10 mouse cellular contexts compared by ENCODE assay signal in the genomic region with DNA sequence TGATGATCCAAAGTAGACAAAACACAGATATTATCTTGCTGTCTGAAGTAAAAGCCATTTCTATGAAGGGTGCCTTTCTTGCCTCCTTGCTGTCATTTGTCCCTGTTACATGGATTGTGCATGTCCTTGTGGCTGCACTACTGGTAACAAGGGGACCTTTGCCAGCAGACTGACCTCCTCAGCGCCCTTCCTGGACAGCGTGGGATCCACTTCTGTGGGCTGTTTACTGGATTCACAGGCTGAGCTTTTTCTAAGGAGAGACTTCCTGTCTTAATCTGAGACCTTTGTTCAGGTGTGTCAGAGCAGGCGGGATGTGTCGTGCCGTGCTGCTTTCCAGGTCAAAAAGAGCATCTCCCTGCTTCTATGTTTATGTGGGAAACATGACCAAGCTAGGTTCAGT.
DNase-seq lines count a peak whose midpoint lies in the region; ATAC-seq and TF ChIP-seq lines count a peak whose summit lies in the region.
"Had no signal": no experiment of that assay in that cellular context is flagged by ENCODE, and none has a peak within 500 bp of the region (broad histone marks: within the 10 kb centered on the region; RNA-seq: fewer than 3 reads in every experiment).

No protein-coding gene starts in this region.

- no peak overlapping the region for H3K4me3 ChIP-seq in liver, adult 2 months (ENCODE audit: insufficient read depth, low read depth, low read length)
- H3K4me3 ChIP-seq in liver, embryonic 12.5 days = no peak overlapping the region
- H3K4me3 ChIP-seq in embryonic facial prominence, embryonic 10.5 days = no peak overlapping the region
- no peak overlapping the region for H3K4me3 ChIP-seq in lung, embryonic 16.5 days (ENCODE audit: low read length)

- no peak for TF ChIP-seq POLR2A in liver, adult 2 months (IDR thresholded peaks at IDR 0.05; ENCODE audit: extremely low read depth, insufficient read depth, low read length)

- no peak overlapping the region for H3K4me2 ChIP-seq in liver, embryonic 12.5 days
- H3K4me2 ChIP-seq in lung, embryonic 16.5 days (ENCODE audit: low read depth, low read length) = peak overlapping the region; percentile 8

- no peaks in the 10 kb centered on the region for H3K27me3 ChIP-seq in liver, adult 2 months (ENCODE audit: control insufficient read depth, insufficient read depth, low read length)
- H3K27me3 ChIP-seq in liver, embryonic 12.5 days (replicated peaks) = no peaks in the 10 kb centered on the region
- H3K27me3 ChIP-seq in embryonic facial prominence, embryonic 10.5 days (replicated peaks; ENCODE audit: low read depth, poor library complexity, severe bottlenecking) = no peaks in the 10 kb centered on the region
- H3K27me3 ChIP-seq in lung, embryonic 16.5 days (ENCODE audit: control insufficient read depth, insufficient read depth, low read depth, low read length) = no peaks in the 10 kb centered on the region

- no peaks in the 10 kb centered on the region for H3K36me3 ChIP-seq in liver, adult 2 months (ENCODE audit: control insufficient read depth, insufficient read depth, low read length)
- no peaks in the 10 kb centered on the region for H3K36me3 ChIP-seq in liver, embryonic 12.5 days
- H3K36me3 ChIP-seq in embryonic facial prominence, embryonic 10.5 days (replicated peaks) = no peaks in the 10 kb centered on the region
- no peaks in the 10 kb centered on the region for H3K36me3 ChIP-seq in lung, embryonic 16.5 days (ENCODE audit: control insufficient read depth, insufficient read depth, low read length)

- H3K4me1 ChIP-seq in liver, adult 2 months (ENCODE audit: control insufficient read depth, insufficient read depth, low read length) = peaks cover 5% of the 10 kb centered on the region; the same call in 1 of the 2 replicates
- H3K4me1 ChIP-seq in liver, embryonic 12.5 days = no peaks in the 10 kb centered on the region
- H3K4me1 ChIP-seq in embryonic facial prominence, embryonic 10.5 days = peaks cover 12% of the 10 kb centered on the region
- peaks cover 31% of the 10 kb centered on the region for H3K4me1 ChIP-seq in lung, embryonic 16.5 days (replicated peaks; ENCODE audit: control insufficient read depth, insufficient read depth, low read length)

- no peak for TF ChIP-seq CTCF in liver, adult 2 months (IDR thresholded peaks at IDR 0.05; ENCODE audit: low read depth, low read length)

- peak overlapping the region; percentile 23 for H3K27ac ChIP-seq in liver, adult 2 months (replicated peaks; ENCODE audit: insufficient read depth, low read depth, low read length)
- no peak overlapping the region for H3K27ac ChIP-seq in liver, embryonic 12.5 days
- 0 out of 2 replicates have a peak overlapping the region, but pooled peaks have one; percentile 25 for H3K27ac ChIP-seq in embryonic facial prominence, embryonic 10.5 days (replicated peaks)
- peak overlapping the region; percentile 79 for H3K27ac ChIP-seq in lung, embryonic 16.5 days (ENCODE audit: low read length)

- no peaks in the 10 kb centered on the region for H3K9me3 ChIP-seq in liver, embryonic 12.5 days (replicated peaks)
- H3K9me3 ChIP-seq in embryonic facial prominence, embryonic 10.5 days = no peaks in the 10 kb centered on the region
- no peaks in the 10 kb centered on the region for H3K9me3 ChIP-seq in lung, embryonic 16.5 days (ENCODE audit: control insufficient read depth, low read length)

- no peak overlapping the region for H3K9ac ChIP-seq in liver, adult 2 months (ENCODE audit: low read depth, low read length)
- H3K9ac ChIP-seq in liver, embryonic 12.5 days = no peak overlapping the region
- H3K9ac ChIP-seq in lung, embryonic 16.5 days (ENCODE audit: low read length) = no peak overlapping the region

- no peaks in the 10 kb centered on the region for H3K79me2 ChIP-seq in liver, adult 2 months (ENCODE audit: control insufficient read depth, insufficient read depth, low read length)

- 72% methylated on average over 5 of the region's 5 CpGs for WGBS in liver, adult 2 months
- 66% methylated on average over 5 of the region's 5 CpGs for WGBS in liver, embryonic 12.5 days (ENCODE audit: insufficient replicate concordance)
- 73% methylated on average over 5 of the region's 5 CpGs for WGBS in embryonic facial prominence, embryonic 10.5 days
- WGBS in lung, embryonic 16.5 days = 51% methylated on average over 5 of the region's 5 CpGs

- peak; percentile 48 for DNase-seq in adrenal gland, adult 2 months
- no peak for DNase-seq in adrenal gland, postnatal 25 days
- no peak for DNase-seq in liver, adult 2 months (ENCODE audit: extremely low read depth, low read depth, low spot score)
- DNase-seq in embryonic facial prominence, embryonic 10.5 days (ENCODE audit: low spot score) = no peak
- DNase-seq in cerebellum, adult 9-11 months = no peak
- no peak for DNase-seq in layer of hippocampus, adult 18-20 months (ENCODE audit: low spot score in 2 of 2)
- DNase-seq: cerebellum, adult 11 months; left cerebral cortex, postnatal 4 days had no signal

- ATAC-seq in liver, embryonic 12.5 days = no peak
- peak; percentile 29; the same call in 1 of the 2 replicates for ATAC-seq in lung, embryonic 16.5 days (ENCODE audit: low read depth)
